Mouse (Mus musculus) large intestine, adult 2 months (tissue): ENCODE data around the gene Tcf19. TPM values are rescaled to one million over a fixed set of nuclear protein-coding genes. Genes with fewer than 3 reads are reported as not detected.
"Not testable (repeated sequence)": the region's sequence is repeated elsewhere in the genome, so short reads cannot be mapped to it uniquely, and the experiment has no call there.

Experiments used
- DNase-seq: peaks from one replicate; pipeline ENCODE4 v3.0.0-alpha.2; 2012; ENCODE audit warnings: low read depth, low spot score
- WGBS: fragments of 180-500 bp; shearing (Covaris S2); methylation state at CpG from one replicate; pipeline ENCODE4 v1.1.7; 2018; 5-methylcytosine and 5-hydroxymethylcytosine counted together
- polyA plus RNA-seq: library from polyadenylated mRNA; depleted of rRNA; stranded (reverse); fragments of >200 nt; gene quantifications from 2 replicates; pipeline ENCODE4 v1.2.3, GENCODE M21; 2012; rRNA removed

Tcf19 gene
- polyA plus RNA-seq, 1 experiment: 20.3 TPM

DNA sequence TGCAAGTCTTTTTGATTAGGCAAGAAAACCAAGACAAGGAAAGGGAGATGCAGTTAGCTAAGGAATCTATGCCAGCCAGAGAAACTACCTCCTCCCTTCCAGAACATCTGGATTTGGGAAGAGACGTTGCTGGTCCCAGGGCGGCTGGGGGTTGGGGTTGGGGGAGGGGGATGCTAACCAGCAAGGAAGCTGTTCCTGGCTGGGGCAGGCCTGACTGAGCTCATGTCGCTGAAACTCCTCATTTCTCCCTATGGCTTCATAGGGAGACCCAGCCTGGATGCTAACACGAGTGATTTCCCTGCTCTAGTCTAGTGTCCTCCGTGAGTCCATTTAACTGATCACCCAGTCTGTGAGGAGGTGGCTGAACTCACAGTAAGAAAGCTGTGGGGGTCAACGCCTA lies 14.4 kb downstream of the Tcf19 start:
- DNase-seq: no peak

DNA sequence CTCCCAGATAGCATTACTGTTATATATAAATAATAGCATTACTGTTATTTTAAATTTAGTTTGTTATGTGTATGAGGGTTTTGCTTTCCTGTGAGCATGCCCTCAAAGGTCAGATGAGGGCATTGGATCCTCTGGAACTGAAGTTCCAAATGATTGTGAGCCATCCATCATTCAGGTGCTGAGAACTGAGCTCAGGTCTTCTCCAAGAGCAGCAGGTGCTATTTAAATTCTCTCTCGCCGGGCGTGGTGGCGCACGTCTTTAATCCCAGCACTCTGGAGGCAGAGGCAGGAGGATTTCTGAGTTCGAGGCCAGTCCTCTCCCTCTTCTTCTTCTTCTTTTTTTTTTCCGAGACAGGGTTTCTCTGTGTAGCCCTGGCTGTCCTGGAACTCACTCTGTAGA lies 19.5 kb downstream of the Tcf19 start:
- 97% methylated on average over 7 of the region's 7 CpGs for WGBS
- DNase-seq: no peak

More for the DNA sequence above, 14.4 kb downstream of the Tcf19 start:
- 45% methylated on average over 6 of the region's 6 CpGs for WGBS

DNA sequence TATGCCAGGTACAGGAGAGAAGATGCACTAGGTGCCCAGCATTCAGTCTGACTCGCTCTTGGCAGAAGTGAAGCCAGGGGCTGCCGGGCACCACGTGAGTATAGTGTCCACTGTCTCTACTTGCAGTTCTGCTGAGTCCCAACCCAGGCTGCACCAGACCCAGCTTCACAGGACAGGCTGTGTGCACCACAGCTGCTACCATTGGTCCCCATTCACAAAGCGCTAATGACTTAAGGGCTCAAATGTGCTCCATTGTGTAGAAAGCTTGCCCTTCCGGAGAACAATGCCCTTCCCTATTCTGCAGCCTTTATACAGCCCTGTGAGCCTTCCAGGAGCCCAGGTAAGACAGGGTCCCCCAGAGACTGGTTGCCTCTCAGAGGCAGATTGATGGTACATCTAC lies 26.3 kb downstream of the Tcf19 start:
- 77% methylated on average over 5 of the region's 5 CpGs for WGBS
- no peak for DNase-seq

DNA sequence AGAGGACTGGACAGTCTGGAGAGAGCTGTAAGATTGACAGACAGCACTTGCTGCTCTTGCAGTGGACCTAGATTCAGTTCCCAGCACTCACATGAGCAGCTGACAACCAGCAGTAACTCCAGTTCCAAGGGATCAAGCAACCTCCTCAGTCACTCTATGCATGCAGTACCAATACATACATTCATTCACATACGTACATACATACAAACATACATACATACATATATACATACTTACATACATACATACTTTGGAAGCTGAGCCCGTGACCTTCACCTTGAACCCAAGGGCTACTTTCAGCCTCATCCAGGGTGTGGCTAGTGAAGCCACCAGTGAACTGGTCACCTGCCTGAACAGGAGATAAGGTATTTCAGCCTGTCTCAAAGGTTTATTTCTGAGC lies 28.6 kb downstream of the Tcf19 start:
- WGBS: 93% methylated on average over 2 of the region's 2 CpGs

DNA sequence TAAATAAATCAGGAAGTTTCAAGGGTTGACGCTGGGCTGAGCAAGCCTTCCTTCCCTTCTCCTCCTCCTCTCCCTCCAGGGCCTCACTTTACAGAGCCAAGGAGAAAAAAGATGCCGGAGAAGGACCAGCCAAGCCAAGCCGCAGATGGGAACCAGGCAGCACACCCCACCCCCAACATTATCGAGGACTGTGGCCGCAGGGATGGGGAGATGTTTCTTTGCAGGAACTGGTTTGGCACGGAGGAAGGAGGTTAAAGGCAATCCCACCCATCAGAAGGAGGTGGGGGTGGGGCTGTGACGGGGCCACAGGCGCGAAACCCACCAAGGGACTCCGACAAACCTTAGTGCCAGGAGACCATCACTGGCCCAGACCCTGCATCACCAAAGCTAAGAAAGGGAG lies 29.9 kb downstream of the Tcf19 start:
- DNase-seq: no peak

More for the DNA sequence above, 28.6 kb downstream of the Tcf19 start:
- no peak for DNase-seq

DNA sequence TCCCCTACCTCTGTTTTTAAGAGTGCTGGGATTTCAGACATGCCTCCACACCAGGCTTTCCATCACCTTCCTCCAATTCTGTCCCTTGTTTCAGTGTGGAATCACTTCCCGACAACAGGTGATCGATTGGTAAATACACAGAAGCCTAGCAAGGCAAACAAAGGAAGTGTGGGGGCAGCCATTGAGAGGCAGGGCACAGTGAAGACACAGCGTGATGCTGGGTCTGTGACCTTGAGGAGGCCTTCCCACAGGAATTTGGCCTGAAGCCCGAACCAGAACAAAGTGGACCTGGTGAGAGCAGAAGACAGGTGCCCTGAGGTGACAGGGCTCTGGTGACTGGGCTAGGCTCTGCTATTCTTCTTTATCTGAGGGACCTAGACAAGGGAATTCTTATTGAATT lies 30.9 kb downstream of the Tcf19 start:
- DNase-seq: no peak
- WGBS: 23% methylated on average over 4 of the region's 4 CpGs

More for the DNA sequence above, 29.9 kb downstream of the Tcf19 start:
- whole genome bisulfite sequencing: 64% methylated on average over 10 of the region's 10 CpGs

DNA sequence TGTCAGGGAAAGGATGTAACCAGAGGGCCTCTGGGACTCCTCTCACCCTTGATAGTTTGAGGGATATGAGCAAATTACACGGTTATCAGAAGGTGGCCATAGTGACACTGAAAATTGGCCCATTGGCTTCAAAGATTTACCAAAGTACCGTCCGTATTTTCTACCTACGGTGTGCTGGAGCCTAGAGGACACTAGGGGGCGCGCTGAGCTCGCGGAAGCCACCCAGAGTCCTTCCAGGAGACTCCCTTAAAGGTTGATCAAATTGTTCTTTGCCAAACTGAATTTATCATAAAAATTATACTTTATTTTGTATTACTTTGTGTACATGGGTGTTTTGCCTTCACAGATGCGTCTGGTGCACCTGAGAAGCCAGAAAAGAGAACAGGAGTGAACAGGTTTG lies 32.6 kb downstream of the Tcf19 start:
- 1% methylated on average over 9 of the region's 9 CpGs for WGBS
- peak; percentile 28 for DNase-seq

DNA sequence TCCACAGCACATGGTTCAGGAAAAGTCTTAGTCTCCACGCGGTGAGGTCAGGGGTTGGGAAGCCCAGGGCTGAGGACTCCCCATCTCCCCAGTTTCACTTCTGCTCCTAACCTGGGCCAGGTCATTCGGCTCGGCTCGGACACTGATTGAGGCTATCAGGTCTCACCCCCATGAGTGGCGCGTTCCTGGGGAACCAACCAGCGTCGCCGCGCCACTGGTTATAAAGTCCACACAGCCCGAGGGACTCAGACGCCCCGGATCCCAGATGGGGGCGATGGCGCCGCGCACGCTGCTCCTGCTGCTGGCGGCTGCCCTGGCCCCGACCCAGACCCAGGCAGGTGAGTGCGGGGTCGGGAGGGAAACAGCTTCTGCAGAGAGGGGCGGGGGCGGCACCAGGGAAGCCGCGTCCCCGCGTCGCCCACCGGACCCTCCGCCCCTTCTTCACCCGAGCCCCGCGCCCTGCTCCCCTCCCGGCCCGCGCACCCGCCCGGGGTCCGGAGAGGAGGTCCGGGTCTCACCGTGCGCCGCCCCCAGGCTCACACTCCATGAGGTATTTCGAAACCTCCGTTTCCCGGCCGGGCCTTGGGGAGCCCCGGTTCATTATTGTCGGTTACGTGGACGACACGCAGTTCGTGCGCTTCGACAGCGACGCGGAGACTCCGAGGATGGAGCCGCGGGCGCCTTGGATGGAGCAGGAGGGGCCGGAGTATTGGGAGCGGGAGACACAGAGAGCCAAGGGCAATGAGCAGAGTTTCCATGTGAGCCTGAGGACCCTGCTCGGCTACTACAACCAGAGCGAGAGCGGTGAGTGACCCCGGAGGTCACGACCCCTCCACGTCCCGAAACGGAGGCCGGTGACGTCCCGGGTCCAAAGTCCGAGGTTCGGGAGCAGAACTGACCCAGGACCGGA lies 46.5 kb downstream of the Tcf19 start, which contains the start of gene H2-Q10:
Gene H2-Q10, plus strand, starts transcription at position 248 of the 910 bp plus-strand sequence.
- DNase-seq: no peak
- 1% methylated on average over 80 of the region's 80 CpGs for WGBS

DNA sequence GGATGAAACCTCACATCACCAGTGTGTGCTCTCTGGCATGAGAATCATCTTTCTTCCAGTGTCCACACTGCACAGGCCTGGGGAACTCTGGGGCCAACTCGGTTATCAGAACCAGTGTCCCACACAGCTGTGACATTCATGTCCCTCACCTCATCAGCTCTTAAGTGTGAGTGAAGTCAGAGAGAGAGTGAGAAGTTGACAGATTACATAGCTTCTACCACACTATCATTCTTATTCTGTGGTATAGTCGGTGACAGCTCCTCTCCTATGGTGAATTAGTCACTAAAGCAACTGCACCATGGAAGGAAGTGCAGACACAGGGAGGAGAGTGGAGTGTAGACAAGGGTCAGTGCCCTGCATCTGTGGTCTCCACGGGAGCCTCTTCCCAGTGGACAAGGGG lies 47.7 kb downstream of the Tcf19 start:
- DNase-seq: not testable (repeated sequence)
- WGBS: 65% methylated on average over 3 of the region's 3 CpGs

DNA sequence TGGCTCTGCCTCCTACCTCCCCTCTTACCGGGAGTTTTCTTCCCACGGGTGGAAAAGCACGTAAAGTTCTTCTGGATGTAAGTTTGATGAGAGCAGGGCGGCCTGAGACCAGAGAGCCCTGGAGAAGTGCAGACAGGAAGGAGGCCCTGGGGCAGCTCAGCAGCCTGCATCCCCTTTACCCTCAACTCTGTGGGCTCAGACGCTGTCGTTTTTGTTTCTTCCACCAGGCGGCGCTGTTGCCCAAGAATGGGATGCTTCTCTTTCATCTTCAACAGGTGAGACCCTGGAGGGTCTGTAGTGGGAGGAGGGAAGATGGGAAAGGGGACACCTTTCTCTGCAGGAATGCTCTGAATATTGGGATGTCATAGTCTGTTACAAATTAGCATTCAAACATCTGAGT lies 51.0 kb downstream of the Tcf19 start:
- WGBS: 22% methylated on average over 8 of the region's 8 CpGs
- DNase-seq: not testable (repeated sequence)

Other genes with a start within 250 kb of the Tcf19 start
- gene H2-Q1, start 196.4 kb downstream of the Tcf19 start, polyA plus RNA-seq: 16.5 and 51.5 TPM in 2 replicates
- 245 and 632 TPM in 2 replicates for gene H2-Q2, start 174.6 kb downstream of the Tcf19 start, polyA plus RNA-seq
- 80.0 and 122 TPM in 2 replicates for gene H2-Q4, start 137.2 kb downstream of the Tcf19 start, polyA plus RNA-seq
- 52.5 and 53.5 TPM in 2 replicates for gene H2-Q6, start 92.0 kb downstream of the Tcf19 start, polyA plus RNA-seq
- gene H2-Q7, start 77.7 kb downstream of the Tcf19 start, polyA plus RNA-seq: 127 and 155 TPM in 2 replicates
- 7.5 and 13.8 TPM in 2 replicates for gene H2-Q10, start 46.7 kb downstream of the Tcf19 start, polyA plus RNA-seq
- gene Pou5f1, start 10.8 kb downstream of the Tcf19 start, polyA plus RNA-seq: not detected in 2 replicates
- gene Cchcr1, start 276 bp upstream of the Tcf19 start, polyA plus RNA-seq: 6.5 and 6.9 TPM in 2 replicates
- 0.19 and 0.43 TPM in 2 replicates for gene Psors1c2, start 16.4 kb upstream of the Tcf19 start, polyA plus RNA-seq
- 1.2 and 1.4 TPM in 2 replicates for gene Cdsn, start 35.3 kb upstream of the Tcf19 start, polyA plus RNA-seq
- not detected in 2 replicates for gene 2300002M23Rik, start 50.6 kb upstream of the Tcf19 start, polyA plus RNA-seq
- gene Sfta2, start 84.7 kb upstream of the Tcf19 start, polyA plus RNA-seq: not detected in 2 replicates
- not detected in 2 replicates for gene Gm9573, start 109.8 kb upstream of the Tcf19 start, polyA plus RNA-seq
- 0.26 TPM in 1 of 2 replicates, not detected in the other for gene Mucl3, start 126.9 kb upstream of the Tcf19 start, polyA plus RNA-seq
- 20.3 and 25.1 TPM in 2 replicates for gene Vars2, start 150.8 kb upstream of the Tcf19 start, polyA plus RNA-seq
- gene Gtf2h4, start 156.9 kb upstream of the Tcf19 start, polyA plus RNA-seq: 30.3 and 31.1 TPM in 2 replicates
- 39.0 and 48.9 TPM in 2 replicates for gene Ddr1, start 187.8 kb upstream of the Tcf19 start, polyA plus RNA-seq